Mouse (Mus musculus) right cerebral cortex, adult 18-20 months (tissue): ENCODE results near the gene Kcnk3.
A peak's percentile ranks its signal among the peaks of the same experiment; 100 is the strongest.

ENCODE experiments used
- DNase-seq: peaks from one replicate; pipeline ENCODE4 v3.0.0; 2022; ENCODE audit warnings: mixed read lengths

The Kcnk3 gene

DNA sequence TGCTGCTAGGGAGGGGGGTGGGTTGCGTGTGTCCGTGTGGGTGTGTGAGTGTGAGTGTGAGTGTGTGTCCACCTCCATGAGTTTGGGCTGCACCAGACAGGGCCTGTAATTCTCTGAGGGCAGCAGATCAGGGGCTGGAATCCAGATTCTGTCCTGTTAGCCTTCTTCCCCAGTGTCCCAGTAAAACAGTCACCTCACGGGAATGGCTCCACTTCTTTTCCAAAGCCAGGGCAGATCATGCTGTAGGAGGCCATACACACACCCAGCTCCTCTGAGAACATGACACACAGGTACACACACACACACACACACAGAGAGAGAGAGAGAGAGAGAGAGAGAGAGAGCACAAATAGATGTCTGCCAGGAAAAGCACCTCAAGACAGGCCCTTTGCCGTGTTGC lies 1.1 kb downstream of the Kcnk3 start:
- DNase-seq = no peak

DNA sequence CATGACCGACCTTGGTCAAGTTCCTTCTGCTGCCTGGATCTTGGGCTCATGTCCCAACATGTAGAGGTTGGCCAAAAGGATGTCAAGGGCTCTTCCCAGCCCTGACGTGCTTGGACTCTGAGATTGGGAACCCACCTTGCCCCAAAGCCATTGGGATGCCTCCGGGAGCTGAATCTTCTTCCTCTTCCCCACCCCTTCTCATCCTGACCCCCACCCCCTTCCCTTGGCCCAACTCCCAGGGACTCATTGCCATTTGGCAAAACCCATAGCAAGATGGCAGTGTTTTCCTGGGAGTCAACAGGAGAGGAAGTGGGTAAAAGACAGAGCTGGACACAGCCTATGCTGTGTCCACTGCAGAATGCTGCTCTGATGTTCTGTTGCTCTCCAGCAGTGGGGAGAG lies 1.6 kb downstream of the Kcnk3 start:
- DNase-seq = no peak

DNA sequence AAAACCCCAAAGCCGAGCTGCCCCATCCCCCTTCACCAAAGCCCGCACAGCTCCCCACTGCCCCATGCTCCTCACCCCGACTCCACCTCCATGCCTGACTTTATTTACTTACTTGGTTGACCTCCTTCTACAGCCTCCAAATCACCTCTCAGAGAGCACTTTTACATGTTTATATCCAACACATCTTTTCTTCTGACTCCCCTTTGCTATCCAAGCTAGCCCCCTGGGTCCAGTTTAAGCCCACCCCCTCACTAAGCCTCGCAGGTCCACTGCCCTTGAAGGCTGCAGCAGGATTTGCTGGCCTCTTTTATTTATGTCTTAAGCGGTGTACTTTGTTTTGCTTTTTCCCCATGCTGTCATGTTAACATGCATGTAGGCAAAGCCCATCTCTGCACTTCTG lies 2.3 kb downstream of the Kcnk3 start:
- no peak for DNase-seq

DNA sequence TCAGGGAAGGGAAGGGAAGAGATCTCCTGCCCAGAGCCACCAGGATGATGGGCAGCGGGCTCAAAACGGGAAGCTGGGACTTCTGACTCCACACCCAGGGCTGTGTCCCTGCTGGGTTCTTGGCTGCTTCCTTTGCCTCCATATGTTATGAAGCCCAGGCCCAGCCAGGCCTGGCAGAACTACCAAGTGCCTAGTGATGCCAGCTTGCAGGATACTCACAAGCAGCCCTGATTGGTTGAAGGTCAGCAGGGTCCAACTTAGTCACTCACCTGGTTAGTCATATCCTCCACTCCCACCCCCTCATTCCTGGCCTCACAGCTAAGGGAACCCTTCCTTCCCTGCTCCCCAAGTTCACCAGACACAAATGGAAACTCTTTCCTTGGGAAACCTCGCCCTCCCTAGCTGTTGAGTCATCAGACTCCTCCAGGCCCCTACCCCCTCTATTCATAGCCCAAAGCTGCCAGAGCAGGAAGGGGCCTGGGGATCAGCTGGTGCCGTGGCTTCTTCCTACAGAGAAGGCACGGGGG lies 3.3 kb downstream of the Kcnk3 start:
- no peak for DNase-seq

DNA sequence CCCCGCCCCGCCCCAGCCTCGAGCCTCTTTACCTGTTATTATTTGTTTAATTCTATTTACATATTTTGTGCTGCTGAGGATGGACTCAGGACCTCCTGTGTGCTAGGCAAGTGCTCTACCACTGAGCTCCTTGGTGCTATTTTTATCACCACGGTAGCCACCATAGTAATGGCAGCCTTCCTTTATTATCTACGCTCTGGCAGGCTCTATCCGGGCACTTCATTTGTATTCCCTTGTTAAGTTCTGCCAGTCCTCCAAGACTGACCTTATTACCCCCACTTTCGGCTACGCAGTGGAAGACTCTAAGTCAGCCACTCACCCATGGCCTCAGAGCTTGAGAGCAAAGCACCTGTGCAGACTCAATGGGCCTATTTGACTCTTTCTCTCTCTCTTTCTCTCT lies 3.8 kb downstream of the Kcnk3 start:
- no peak for DNase-seq

DNA sequence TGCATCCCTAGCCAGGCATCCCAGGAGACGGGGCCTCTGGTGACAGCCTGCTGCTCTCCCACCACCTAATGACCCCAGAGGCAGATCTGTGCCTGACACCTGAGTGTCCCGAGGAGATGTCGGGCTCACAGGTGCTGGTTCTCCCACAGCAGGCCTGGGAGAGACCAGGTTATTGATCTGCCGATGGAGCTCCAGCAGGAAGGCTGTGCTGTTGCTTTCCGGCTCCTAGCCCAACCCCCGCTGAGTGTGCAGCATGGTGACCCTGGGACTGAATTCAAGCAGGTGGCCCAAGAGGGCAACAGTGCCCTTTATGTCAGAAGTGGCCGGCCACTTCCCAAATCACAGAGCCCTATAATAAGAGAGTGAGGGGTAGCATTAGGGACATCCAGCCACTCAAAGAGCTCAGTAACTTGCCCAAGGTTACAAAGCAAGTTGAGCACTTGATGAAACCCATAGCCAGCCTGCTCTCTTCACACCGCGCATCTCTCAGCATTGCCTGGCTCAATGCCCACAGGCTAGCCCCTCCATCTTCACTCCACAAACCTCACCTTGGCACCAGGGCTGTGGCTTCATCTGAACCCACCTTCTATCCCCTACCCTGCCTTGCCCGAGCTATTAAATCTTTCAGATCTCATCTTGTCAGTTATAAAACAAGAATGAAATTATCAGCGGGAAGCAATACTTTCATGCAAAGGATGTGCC lies 4.5 kb downstream of the Kcnk3 start:
- no peak for DNase-seq

DNA sequence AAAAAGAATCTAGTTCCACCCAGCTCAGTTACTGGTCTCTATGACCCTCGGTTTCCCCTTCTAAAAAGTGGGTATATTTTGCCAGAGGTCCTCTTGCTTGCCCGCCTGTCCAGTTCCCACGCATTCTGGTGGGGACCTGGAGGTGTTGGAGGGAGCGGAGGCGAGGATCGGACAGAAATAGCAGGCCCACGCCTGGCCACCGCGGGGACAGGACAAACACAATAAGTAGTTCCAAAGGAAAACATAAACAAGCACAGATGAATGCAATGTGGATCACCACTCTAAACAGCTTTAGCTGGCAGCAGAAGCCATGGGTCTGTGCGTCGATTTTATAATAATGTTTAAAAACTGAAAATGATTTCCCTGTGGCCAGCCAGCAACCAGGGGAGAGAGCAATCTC lies 5.4 kb downstream of the Kcnk3 start:
- DNase-seq = no peak

DNA sequence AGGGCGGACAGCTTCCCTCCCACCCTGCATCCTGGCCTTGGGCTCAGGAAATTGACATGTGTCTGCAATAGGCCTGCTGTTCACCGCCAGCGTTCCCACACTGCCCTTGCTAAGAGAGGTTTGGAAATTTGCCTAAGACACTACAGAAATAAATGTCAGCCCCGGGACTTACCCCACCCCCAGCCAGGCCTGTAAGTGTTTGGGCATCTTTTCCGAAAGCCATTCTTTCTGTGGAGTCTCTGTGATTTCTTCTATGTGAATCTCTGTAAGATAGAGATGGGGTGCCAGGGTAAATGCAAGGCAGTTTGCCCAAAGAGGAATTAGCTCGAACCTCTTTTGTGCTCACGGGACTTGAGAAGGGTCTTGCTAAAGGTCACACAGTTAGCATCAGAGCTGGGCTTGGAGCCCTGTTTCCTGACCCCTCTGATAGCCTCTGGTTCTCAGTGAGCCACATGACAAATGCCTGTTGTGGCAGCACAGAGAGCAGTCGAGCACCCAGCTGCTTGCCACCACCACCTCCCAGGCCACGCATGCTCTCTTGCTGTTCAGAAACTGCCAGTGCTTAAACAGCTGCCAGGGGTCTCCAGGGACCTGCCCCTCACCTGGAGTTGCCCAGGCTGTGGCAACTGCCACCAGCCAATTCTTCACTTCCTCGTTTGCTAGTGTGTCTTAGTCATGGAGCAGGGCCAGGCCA lies 6.0 kb downstream of the Kcnk3 start:
- DNase-seq = no peak

DNA sequence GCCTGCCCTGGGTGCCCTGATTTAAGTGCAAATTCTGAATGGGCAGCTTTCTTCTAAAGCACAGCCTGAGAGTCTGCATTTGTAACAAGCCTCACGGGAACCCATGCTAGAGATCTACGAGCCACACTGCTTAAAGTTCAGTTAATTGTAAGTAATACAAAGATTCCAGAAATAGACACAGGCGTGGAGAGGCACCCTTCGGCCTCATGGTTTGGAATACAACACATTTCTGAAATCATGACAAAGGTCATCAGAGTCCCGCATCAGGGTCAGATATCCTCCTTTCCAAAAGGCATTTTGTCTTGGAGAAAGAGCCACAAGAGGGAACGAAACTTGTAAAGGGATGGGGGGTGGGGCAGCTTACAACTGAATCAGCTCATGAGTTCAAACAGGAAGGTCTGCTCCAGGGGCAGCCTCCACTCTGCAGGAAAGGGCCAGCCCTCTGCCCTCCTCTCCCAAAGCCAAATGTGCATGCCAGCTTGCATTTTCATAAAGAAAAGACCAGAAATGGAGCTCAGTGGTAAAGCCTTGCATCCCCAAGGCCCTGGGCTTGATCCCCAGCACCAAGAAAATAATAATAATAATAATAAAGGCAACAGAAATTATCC lies 7.1 kb downstream of the Kcnk3 start:
- no peak for DNase-seq

DNA sequence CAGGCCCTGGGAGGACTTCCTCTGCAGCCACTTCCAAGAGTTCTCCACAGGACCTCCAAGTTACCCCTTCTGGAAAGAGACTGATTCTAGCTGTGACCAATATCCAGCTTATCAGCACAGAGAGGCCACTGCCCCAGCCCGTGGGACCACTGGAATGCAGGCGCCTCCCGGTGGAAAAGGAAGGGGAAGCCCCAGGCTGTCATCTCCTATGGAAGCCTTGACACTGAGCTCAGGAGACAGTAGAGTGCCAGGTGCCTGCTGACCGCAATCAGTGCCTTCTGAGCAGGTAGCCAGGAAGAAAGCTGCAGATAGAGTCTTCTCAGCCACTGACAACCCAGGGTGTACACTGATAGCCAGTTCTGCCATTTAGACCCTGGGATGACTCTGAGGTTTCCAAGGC lies 13.4 kb downstream of the Kcnk3 start:
- no peak for DNase-seq

DNA sequence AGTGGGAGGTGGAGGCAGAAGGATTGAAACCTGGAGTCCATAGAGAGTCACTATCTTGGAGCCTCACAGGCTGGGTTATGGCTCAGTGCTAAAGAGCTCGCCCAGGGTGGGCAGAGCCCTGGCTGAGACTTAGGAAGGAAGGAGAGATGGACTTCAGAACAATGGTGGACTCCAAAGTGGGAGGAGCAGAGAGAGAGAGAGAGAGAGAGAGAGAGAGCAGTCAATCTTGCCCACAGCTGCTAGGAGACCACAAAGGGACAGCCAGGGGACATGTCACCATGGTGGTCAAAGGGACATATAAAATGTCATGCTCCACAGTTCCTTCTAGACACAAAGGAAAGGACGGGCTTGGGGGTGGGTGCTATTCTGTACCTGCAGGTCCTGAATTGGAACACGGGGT lies 15.3 kb downstream of the Kcnk3 start:
- DNase-seq = no peak

DNA sequence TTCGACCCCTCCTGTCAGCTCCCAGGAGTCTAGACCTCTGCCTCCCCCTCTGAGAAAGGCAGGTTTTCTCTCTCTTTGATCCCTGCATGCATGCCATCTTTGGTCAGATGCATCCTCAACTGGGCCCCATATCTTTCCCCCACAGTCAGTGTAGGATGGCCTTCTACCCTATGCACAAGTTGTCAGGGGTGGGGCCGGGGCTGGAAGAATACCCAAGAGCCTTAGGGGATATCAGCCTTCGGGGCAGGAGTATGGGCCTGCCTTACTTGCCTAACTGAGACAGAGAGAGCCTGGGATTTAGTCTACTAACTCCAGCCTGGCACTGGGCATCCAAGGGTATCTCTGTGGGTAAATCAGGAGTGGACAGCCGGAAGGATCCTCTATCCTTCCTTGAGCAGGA lies 16.0 kb downstream of the Kcnk3 start:
- DNase-seq = no peak

DNA sequence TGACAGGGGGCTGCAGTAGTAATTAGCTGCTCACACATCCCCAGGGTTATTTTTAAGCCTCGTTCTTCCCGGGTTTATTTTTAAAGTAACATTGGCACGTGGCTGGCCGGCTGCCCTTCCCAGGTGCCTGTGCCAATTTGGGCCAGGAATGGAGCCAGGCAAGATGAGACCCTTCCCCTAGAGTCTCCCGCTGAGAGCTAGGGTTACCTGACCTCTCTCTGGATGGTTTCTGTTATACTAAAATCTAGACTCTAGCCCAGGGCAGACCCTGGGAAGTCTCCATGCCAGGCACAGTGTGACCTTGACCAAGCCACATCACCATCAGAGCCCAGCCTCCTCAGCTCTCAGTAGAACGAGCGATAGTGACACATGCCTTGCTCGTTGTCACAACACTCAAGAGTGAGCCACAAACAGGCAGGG lies 16.8 kb downstream of the Kcnk3 start:
- DNase-seq = no peak

DNA sequence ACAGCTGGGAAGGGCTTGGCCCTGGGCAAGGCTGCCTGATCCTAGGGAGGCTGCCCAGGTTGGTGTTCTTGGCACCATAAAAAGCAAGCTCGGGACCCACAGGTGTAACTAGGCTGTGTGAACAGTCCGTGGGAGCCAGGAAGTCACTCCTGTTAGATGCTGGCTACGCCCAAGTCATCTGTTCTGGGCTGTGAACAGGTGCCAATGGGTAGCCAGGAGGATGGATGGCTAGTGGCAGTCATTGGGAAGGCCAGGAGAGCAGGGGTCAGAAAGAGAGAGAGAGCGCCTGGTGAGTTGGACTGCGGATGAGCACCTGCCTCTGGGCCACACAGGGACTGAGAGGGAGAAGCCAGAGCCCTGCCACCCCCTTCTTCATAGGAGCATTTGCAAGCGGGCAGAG lies 17.7 kb downstream of the Kcnk3 start:
- no peak for DNase-seq

DNA sequence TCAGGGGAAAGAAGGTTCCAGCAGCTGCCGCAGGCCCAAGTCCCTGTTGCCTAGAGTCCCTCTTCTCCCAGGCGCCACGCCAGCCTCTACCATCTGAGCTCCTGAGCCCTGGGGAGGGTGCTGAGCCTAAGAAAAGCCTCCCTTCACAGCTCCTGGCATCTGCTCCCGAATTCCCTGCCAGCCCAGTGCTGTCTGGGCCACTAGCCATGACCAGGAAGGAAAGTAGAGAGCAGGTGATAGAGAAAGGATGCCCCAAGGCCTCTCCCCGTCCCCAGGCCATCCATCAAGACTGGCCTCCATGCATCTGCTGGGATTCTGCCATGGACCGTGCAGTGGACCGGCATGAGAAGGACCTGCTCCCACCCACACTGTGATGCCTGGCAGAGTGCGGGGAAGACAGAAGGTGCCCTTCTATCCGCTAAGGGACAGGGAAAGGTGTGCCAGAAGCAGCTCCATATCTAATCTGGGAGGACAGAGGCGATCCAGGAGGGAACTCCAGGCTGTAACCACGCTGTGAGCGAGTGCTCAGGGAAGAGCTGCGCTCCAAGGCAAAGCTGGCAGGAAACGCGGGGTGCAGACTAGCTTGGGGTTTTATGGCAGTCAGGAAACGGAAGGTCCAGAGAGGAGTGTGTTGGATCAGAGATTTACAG lies 18.6 kb downstream of the Kcnk3 start:
- peak; percentile 90 for DNase-seq

DNA sequence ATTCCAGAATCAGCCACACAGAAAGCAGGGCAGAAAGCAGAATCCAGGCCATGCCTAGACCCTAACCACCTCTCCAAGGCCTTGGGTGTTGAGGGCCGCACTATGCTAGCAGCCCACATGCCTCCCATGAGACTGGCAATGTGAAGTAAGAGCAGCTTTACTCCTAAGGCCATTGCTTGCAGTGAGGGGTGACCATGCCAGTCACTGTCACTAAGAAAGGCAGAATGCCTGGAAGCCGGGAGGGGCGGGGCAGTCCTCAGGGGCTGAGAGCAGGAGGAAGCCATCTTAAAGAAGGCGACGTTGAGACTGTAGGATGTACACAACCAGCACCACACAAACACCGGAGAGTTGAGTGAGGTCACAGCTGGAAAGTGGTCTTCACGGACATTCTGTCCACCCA lies 21.1 kb downstream of the Kcnk3 start:
- no peak for DNase-seq

DNA sequence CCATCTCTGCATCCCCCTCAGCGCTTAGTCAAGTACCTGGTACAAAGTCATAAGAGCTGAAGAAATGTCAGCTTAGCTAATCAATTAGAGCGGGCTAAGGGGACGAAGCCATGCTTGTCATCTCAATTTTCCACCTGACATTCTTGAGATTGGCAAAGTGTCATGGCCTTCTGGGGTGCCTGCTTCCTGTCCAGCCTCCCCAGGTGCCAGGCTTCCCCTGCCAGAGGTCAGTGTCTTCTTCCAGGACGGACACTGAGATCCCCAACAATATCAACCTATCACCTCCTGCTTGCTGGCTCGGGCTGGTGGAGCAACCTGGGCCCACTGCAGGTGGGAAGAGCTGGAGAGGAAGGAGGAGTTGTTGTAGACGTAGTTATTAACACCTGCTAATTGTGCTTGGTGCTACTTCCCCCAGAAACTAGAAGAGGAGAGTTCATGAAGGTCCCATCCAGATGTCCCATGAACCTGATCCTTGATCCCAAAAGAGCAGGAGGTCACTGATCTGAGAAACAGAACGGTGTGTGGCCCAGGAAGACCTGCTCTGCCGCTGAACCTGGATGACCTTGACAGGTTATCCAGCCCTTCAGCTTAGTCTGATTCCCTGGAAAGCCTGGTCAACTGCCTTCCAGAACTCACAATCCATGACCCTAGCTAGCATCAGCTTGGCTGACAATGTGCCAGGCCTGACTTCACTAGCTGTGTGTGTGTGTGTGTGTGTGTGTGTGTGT lies 22.1 kb downstream of the Kcnk3 start:
- DNase-seq = no peak

DNA sequence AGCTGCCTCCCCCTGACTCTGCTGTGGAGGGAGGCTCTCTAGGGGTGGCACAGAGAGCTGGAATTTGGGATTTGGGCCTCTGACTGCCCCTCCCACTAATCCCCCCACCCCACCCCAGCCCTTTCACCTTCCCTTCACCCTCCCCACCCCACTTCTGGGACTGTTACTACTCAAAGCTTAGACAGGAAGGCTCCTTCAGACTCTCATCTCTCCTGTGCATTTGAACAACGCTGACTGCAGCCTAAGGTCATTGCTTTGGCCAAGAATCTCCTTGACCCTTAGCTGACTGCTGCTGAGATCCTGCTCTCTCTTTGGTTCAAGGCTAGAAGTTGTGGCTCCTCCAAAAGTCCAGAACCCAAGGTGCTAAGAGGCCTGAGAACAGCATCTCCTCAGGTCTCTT lies 23.1 kb downstream of the Kcnk3 start:
- DNase-seq = no peak

DNA sequence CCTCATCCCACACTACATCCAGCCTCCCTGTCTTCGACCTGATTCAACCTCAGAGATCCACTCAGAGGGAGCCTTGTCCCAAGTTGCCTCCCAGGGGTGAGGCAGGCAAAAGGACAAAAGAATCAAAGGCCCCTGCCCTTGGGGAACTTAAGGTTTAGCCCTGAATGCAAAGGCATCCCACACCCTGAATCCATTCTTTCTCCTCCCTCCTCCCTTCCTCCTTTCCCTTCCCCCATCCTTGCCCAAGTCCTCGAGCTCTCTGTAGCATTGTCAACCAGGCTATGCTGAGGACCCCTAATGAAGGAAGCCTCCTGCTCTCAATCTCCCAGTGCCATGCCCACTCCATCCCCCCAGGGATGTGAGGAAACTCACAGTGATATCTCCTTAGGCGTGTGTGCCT lies 23.7 kb downstream of the Kcnk3 start:
- no peak for DNase-seq

DNA sequence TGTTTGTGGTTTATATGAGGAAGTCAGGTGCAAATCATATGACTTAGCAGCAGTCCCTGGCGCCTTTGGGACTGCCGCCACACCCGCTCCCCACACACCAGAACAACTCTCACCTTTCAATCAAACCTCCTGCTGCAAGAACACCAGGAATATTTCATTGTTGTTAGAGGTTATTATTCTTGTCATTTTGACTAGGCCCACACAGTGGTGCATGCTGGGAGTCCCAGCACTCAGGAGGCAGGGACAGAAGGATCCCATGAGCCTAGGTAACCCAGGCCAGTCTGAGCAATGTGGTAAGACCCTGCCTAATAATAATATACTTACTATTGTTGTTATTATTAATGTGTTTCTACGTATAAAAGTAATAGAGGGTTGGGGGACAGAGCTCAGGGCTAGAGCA lies 24.6 kb downstream of the Kcnk3 start:
- no peak for DNase-seq

DNA sequence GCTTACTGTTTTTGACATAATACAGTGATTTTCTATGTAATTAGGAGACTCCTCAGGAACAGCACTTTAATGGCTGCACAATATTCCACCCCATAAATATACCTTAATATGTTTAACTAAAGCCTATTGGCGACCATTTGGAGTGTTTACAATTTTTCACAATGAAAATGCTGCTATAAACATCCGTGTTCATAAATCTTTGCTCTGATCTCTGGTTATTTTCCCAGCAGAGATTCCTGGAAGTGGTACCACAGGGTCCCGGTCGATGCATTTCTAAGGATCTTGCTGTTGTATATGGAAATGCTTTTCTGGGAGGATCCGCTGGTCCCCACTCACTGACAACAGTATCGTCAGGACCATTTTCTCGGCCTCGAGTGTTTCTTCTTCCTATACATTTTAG lies 25.3 kb downstream of the Kcnk3 start:
- DNase-seq = no peak

DNA sequence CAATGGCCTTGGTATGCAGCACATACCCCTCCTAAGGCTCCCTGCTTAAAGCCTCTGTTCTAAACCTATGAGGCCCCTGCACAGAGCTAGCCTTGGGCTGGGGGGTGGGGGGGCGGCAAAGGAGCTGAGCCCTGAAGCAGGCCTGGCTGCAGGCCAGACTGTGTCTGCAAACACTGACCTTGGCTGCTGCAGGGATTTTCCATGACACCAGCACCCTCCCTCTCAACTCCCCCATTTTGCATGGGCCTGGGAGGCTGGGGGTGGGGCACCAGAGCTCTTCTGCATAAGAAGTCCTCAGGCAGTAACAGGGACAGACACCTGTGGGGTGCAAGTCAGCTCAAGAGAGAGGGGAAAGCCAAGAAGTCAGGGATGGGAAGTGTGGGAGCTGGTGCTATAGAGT lies 26.3 kb downstream of the Kcnk3 start:
- no peak for DNase-seq

DNA sequence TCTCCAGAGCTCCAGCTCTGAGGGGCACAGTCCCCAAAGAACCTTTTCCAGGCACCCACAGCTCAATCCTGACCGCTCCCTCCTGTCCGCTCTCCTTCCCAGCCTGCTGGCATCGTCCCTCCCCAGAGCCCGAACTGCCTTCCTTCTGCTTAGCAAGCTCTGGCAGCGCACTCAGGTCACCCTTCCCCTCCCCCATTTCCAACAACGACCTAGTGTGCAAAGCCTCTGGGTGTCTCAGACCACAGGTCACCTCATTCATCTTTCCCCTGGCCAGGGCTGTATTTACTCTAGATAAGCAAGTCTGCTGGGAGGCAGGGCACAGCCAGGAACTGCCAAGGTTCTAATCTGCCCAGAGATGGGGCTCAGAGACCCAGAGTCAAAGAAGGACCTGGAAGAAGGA lies 27.4 kb downstream of the Kcnk3 start:
- DNase-seq = no peak
